Mouse (Mus musculus) brain, embryonic 14.5 days (tissue): ENCODE measurements at regions not wholly inside any gene's neighbourhood (a gene's known extent, or its start where the extent isn't known, plus 50 kb on each side); places are given as distances from the start of the nearest gene placed in this dataset.
"Not testable (repeated sequence)": the region's sequence is repeated elsewhere in the genome, so short reads cannot be mapped to it uniquely, and the experiment has no call there.

ENCODE experiments used
- DNase-seq: peaks from one replicate; pipeline ENCODE4 v3.0.0-alpha.2; 2011; ENCODE audit warnings: low read depth
- CTCF ChIP-seq: fragments of 200-500 bp; IDR thresholded peaks from 2 replicates; pipeline ENCODE4 v1.5.1; 2012; ENCODE audit warnings: inconsistent platforms, mild to moderate bottlenecking, moderate library complexity, borderline replicate concordance; ENCODE audit not compliant: insufficient read depth, insufficient read length; ENCODE audit errors: extremely low read depth
- POLR2A ChIP-seq: fragments of 200-500 bp; IDR thresholded peaks from 2 replicates; pipeline ENCODE4 v1.6.1; 2012; ENCODE audit warnings: mild to moderate bottlenecking, inconsistent platforms, borderline replicate concordance; ENCODE audit not compliant: poor library complexity, insufficient read depth, insufficient read length, severe bottlenecking; ENCODE audit errors: extremely low read depth

GRCm38 (mm10) chr17:92900056-92900455, 298.8 kb upstream of the Adcyap1 start:
- TF ChIP-seq CTCF: no peak
- TF ChIP-seq POLR2A: no peak
- peak; percentile 29 for DNase-seq

- not testable (repeated sequence) for DNase-seq
These were observed 258.3 kb upstream of the Adcyap1 start for GRCm38 (mm10) chr17:92940521-92940920.
